Mouse (Mus musculus) adrenal gland, postnatal 25 days (tissue): ENCODE measurements around the gene Mtmr1. TPM values are rescaled to one million over a fixed set of nuclear protein-coding genes. Genes with fewer than 3 reads are reported as not detected.
A peak's percentile ranks its signal among the peaks of the same experiment; 100 is the strongest.
"Not testable (repeated sequence)": the region's sequence is repeated elsewhere in the genome, so short reads cannot be mapped to it uniquely, and the experiment has no call there.

Experiments
- DNase-seq: peaks from one replicate; pipeline ENCODE4 v3.0.0; 2021; ENCODE audit warnings: mixed read lengths
- long read RNA-seq: library from polyadenylated mRNA; stranded (forward); transcript quantifications from one replicate; pipeline ENCODE4 v2.0.0, GENCODE M21; 2021
- total RNA-seq: library from RNA; stranded (reverse); gene quantifications from 2 replicates; pipeline ENCODE4 v1.2.3, GENCODE M21; 2021

Gene Mtmr1
- 36.4 and 40.3 TPM in 2 replicates for total RNA-seq
- long read RNA-seq, full-length matches to known transcripts, result 9 of 24 reads
- long read RNA-seq, partial matches to known transcripts, result 4 of 24 reads
- long read RNA-seq, other reads (novel, unspliced or antisense), result 11 of 24 reads

- peak; percentile 86 for DNase-seq
Measured at GRCm38 (mm10) chrX:71364554-71364991, at the start of gene Mtmr1. TSS of gene Mtmr1 (plus strand) at chrX:71364760.

- DNase-seq, result no peak
Measured at GRCm38 (mm10) chrX:71352033-71352432, 12.5 kb upstream of the Mtmr1 start.

DNA sequence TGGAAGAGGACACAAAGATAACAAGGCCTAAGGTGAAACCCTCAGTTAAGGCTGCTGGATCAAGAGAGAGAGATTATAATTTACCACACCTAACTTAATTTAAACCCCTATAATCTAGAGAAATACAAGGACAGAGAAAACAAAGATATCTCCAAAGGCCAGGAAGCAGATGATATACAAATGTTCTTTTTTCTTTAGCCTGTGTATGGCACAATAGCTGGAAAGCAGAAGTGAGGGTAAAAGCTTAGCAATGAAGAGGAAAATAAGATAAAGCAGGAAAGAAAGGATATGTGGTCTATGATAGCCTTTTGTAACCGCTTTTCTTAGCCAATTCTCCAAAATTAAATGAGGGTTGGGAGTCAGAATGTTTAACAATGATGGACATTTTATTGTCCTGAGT is 9.2 kb upstream of the Mtmr1 start:
- no peak for DNase-seq

DNA sequence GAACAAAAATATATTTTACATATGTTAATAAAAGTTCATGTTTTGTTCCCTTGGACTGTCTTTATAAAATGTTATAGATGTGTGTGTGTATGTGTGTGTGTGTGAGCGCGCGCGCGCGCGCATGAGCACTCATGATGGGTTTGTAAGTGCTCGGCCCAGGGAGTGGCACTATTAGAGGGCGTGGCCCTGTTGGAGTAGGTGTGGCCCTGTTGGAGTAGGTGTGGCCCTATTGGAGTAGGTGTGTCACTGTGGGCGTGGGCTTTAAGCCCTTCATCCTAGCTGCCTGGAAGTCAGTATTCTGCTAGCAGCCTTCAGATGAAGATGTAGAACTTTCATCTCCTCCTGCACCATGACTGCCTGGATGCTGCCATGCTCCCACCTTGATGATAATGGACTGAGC is 2.8 kb upstream of the Mtmr1 start:
- DNase-seq, result not testable (repeated sequence)

DNA sequence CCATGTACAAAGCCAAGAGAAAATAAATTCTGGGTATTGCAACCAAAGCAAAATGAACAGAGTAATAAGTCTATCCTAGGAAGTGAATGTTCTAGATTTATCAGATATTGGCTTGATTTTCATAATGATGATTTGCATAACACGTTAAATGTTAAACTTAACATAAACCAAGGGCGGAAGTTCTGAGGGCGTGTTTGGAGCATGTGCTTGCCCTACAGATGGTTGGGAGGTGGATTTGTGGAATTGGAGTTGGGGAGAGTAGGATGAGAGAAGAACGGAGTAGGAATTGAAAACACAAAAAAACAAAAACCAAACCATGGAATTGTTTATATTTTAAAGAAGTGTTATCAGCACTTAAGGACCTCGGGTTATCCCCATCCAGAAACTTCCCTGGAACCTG is 498 bp upstream of the Mtmr1 start:
- DNase-seq, result no peak

DNA sequence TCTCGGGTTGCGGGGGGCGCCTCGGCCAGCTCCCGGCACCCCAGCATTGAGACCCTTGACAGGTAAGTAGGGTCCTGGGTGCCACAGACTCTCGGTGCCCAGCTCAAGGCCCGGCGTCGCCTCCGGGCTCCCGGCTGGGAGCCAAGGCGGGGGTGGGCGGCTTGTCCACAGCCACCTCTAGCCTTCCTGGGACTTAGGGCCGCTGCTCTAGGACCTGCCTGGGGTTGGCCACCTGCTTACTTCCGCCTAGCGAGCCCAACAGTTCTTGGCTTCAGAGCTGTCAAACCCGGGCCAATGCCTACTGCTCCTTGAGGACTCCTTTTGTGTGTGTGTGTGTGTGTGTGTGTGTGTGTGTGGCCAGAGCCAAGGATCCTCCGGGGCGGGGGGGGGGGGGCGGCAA is 451 bp downstream of the Mtmr1 start:
- peak; percentile 21 for DNase-seq

- DNase-seq, result no peak
Measured at GRCm38 (mm10) chrX:71365510-71365909, 950 bp downstream of the Mtmr1 start.

- DNase-seq, result no peak
Measured at GRCm38 (mm10) chrX:71366973-71367372, 2.4 kb downstream of the Mtmr1 start.

DNA sequence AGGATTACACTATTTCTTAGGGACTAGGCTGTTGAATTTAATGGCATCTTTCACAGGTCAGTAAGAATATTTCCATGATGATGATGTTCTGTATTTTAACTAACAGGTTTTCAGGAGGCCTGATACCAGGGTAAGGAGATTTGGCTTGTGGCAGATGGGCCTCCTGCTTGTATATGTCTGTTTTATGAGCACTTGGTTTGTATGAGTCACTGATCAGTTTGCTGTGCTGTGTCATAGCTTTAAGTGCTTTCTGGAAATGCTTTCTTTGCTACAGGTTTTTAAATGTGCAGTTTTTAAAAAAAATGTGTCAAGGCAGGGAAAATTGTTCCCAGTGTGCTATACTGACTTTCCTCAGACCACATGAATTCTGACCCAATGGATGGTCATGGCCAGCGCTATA is 12.2 kb downstream of the Mtmr1 start:
- no peak for DNase-seq

DNA sequence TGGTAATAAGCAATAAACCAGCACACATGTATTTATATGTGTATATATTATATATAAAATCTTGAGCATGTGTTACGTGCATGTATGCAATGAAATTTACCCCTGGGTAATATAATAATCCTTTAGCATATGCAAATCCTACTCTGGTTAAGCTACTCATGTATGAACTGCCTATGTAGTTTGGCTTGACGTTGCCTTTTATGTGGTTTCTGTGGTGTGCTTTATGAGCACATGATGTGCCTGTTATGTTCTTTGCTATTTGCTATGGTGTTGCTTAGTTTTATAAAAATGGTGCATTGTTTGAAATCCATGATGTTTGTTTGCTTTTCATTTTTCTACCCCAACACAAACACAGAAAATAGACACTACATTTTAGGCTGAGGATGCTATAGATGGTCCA is 13.9 kb downstream of the Mtmr1 start:
- DNase-seq, result no peak

DNA sequence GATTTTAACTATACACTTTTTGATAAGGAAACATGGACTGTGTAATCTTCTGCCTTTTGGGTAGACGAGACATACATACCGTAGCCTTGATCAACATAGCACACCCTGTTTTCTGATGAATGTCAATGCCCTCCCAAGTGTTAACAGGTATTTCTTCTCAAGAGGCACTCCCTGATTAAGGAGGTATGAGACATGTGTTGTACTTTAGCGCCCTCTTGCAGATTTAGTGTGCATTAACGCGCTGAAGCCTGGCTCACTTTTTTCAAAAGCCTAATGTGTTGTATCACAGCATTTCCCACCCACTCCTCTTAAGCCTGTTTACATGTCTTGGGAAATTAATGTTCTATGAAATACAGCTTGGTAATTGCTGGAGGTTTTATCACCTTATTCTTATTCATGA is 17.0 kb downstream of the Mtmr1 start:
- no peak for DNase-seq

- no peak for DNase-seq
Measured at GRCm38 (mm10) chrX:71396326-71396725, 31.8 kb downstream of the Mtmr1 start.

DNA sequence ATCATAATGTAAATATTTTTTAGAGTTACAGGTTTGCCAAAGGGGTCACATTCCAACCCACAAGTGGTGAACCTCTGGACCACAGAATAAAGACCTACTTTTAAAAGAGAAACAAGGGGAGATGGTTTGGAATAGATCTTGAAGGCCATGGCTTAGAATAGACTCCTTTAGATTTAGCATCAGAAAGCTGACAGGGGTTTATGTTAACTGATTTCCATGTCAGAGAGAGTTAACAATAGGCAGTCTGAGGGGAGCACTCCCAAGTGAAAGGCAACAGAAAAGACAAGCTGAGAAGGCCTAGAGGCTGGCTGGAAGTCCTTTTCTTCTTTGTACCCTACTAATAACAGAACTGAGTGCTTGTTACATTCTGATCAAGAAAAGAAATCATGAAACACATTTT is 41.7 kb downstream of the Mtmr1 start:
- no peak for DNase-seq

DNA sequence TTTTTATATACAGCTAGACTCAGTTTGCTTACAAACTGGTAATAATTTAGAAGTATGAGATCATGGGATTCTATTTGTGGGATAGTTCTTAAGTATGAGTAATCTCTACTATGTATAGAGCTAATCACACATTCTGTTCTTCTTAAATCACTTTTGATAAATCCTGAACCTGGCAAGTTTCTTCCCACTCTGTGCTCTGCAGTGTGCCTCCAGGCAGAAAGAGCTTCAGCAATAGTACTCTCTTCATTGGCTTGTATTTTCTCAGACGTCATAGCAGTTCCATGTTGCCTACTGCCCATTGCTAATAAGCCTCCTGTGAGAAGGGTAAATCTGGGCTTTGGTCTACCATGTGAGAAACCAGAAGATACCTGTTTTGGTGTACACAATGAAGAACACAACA is 43.8 kb downstream of the Mtmr1 start:
- DNase-seq, result no peak

DNA sequence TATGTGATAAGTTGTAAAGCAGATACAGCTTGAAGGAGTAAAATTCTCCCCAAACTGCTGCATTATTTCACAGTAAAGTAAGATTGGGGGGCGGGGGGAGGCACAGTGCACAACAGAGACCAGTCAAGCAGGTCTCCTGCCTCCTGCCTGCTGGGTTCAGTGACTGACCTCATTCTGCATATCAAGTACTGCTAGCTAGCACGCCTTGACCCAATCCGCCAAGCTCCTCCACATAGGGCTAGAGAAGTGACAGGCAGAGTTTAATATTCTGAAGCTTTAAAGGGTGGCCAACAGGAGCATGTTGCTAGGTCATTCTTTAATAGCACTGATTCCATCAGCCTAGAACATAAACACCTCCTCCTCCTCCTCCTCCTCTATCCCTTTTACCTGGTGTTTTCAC is 48.2 kb downstream of the Mtmr1 start:
- DNase-seq, result no peak

- no peak for DNase-seq
Measured at GRCm38 (mm10) chrX:71413616-71414015, 49.1 kb downstream of the Mtmr1 start.

GRCm38 (mm10) chrX:71424852-71425251 is 60.3 kb downstream of the Mtmr1 start:
- no peak for DNase-seq

DNA sequence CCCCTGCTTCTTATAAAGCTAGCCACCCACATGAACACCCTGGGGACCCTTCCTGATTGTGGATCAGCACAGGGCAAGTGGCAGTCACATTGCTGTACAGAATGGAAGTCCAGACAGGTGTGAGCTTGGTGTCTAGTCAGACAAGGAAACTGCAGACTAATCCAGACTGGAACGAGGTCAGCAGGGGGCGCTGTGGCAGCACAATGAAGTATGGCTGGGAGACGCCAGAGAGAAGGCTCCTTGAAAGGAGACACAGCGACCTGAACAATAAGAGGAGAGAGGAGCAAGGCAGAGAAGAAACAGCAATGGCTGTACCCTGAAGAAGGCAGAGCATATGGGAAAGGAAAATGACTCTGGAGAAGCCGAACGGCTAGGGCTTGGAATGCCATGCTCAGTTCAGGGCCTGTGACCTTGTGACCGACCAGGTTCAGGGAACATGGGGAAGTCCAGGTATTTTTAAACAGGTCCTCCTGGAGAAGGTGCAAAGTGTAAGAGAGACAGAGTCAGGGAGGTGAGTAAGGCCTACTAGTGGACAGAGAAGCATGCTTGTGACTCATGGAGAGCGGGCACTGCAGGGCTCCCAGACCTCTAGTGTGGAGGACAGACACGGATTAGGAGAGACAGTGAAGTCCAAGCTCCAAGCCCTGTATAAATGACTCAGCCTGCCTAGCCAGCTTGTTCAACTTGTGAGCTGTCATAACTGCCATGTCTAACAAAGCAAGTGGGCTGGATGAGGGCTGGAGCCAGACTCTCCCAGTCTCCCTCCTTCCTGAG is 61.4 kb downstream of the Mtmr1 start:
- peak; percentile 81 for DNase-seq

- no peak for DNase-seq
Measured at GRCm38 (mm10) chrX:71427491-71427890, 62.9 kb downstream of the Mtmr1 start.

GRCm38 (mm10) chrX:71430900-71431299 is 66.3 kb downstream of the Mtmr1 start:
- no peak for DNase-seq

DNA sequence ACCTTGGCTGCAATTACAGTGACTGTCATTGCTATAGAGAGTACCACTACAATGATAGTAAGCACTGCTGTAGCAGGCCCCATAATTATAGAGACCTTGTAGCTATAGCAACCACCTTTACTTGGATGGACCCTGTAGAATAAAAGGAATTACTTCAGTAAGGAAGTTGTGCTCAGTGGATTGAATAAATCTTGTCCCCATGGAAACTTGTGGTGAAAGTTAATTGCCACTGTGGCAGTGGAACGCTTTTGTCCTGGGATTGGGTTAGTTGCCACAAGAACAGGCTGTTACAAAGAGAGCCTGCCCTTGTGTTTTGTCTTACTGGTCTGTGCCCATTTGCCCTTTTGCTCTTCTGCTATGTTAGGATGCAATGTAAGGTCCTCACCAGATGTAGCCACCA is 69.9 kb downstream of the Mtmr1 start:
- no peak for DNase-seq

GRCm38 (mm10) chrX:71434860-71435259 is 70.3 kb downstream of the Mtmr1 start:
- DNase-seq, result peak; percentile 41

GRCm38 (mm10) chrX:71435542-71435941 is 71.0 kb downstream of the Mtmr1 start:
- no peak for DNase-seq

DNA sequence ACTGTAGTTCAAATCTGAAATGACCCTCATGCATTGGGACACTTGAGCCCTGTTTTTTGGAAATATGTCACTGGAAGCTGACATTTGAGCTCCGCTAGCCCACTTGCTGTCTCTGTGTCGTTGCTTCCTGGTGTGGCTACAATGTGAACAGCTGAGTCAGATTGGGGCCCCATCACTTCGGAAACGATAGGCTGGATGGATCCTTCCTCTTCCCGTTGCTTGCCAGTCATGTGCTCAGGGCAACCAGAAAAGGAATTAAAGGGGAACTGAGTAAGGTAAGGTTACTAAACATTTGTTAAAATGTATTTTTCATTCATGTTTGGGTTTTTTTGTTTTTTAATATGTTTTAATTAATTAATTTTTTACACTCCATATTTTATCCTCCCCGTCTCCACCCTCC is 74.9 kb downstream of the Mtmr1 start:
- DNase-seq, result no peak
